Mouse (Mus musculus) midbrain, embryonic 14.5 days (tissue): ENCODE measurements at regions not wholly inside any gene's neighbourhood (a gene's known extent, or its start where the extent isn't known, plus 50 kb on each side); places are given as distances from the start of the nearest gene placed in this dataset.

Experiments used
- ATAC-seq: fragments of 200-750 bp; cut with Nextera tagmentation; 2 replicates; pipeline ENCODE4 v1.8.0; 2017; ENCODE audit warnings: moderate number of reproducible peaks, moderate library complexity; ENCODE audit not compliant: low FRiP score, low TSS enrichment
- DNase-seq: peaks from one replicate; pipeline ENCODE4 v3.0.0-alpha.2; 2015
- H3K27ac ChIP-seq: fragments of 300-500 bp; sonication (generic); replicated peaks from 2 replicates; pipeline ENCODE4 v1.5.1; 2014; ENCODE audit warnings: mild to moderate bottlenecking, low read depth, low read length, moderate library complexity
- H3K27me3 ChIP-seq: fragments of 300-500 bp; sonication (generic); 2 replicates; pipeline ENCODE4 v1.6.1; 2014; ENCODE audit warnings: low read length, control low read depth, mixed read lengths; ENCODE audit not compliant: control insufficient read depth, insufficient read depth
- H3K36me3 ChIP-seq: fragments of 300-500 bp; sonication (generic); 2 replicates; pipeline ENCODE4 v1.6.1; 2014; ENCODE audit warnings: low read length, control low read depth; ENCODE audit not compliant: control insufficient read depth, insufficient read depth
- H3K4me1 ChIP-seq: fragments of 300-500 bp; sonication (generic); 2 replicates; pipeline ENCODE4 v1.6.1; 2014; ENCODE audit warnings: mild to moderate bottlenecking, antibody characterized with exemption, low read length, control low read depth; ENCODE audit not compliant: control insufficient read depth, insufficient read depth
- H3K4me2 ChIP-seq: fragments of 300-500 bp; sonication (generic); 2 replicates; pipeline ENCODE4 v1.6.1; 2014; ENCODE audit warnings: mild to moderate bottlenecking, low read length, moderate library complexity
- H3K4me3 ChIP-seq: fragments of 300-500 bp; sonication (generic); replicated peaks from 2 replicates; pipeline ENCODE4 v1.5.1; 2014; ENCODE audit warnings: low read depth, low read length
- H3K9ac ChIP-seq: fragments of 300-500 bp; sonication (generic); replicated peaks from 2 replicates; pipeline ENCODE4 v1.6.1; 2014; ENCODE audit warnings: mild to moderate bottlenecking, low read length, moderate library complexity
- H3K9me3 ChIP-seq: fragments of 300-500 bp; sonication (generic); 2 replicates; pipeline ENCODE4 v1.6.1; 2016; ENCODE audit warnings: low read length, control low read depth, mixed read lengths; ENCODE audit not compliant: control insufficient read depth
- whole genome bisulfite sequencing: fragments of 180-500 bp; shearing (Covaris S2); extraction: QIAGEN DNeasy Blood & Tissue Kit; methylation state at CpG from one replicate; pipeline ENCODE4 v1.1.7; 2014; 5-methylcytosine and 5-hydroxymethylcytosine counted together

DNA sequence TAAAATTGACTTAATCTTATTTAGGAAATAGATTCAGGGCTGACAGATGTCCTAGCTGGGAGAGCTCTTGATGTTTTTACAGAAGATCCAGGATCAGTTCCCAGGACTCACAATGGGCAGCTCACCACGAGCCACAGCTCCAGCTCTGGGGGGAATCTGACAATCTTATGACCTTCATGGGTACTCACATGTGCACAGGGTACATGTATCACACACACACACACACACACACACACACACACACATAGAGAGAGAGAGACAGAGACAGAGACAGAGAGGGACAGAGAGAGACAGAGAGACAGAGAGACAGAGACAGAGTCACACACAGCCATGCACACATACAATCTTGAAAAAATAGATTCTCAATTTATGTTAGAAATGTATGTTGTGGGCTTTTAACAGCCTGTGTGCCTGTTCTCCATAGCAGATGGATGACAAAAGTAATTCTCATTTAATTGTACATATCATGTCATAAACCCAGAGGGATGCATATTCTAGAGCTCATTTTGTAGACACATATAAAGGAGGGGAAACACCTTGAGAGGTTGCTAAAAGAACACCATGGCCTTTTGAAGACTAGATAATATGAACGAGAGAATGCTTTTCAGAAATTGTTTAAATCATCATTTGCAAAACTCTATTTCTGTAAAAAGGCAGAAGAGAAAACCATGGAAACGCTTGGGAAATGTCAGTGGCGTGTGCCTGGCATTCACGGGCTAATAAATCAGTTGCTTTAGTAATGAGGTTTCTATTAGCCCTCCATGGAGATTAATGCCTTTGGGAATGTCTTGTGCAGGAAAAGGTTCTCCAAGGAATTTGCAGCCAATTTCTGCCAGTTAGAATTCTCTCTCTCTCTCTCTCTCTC lies 538.3 kb downstream of the Fat4 start:
- WGBS = 45% methylated on average over 5 of the region's 5 CpGs
- peak; percentile 46 for DNase-seq
- H3K27me3 ChIP-seq = no peaks in the 10 kb centered on the region
- no peak overlapping the region for H3K9ac ChIP-seq
- H3K36me3 ChIP-seq = no peaks in the 10 kb centered on the region
- ATAC-seq = no peak
- no peak overlapping the region for H3K4me3 ChIP-seq
- H3K9me3 ChIP-seq = no peaks in the 10 kb centered on the region
- H3K4me2 ChIP-seq = no peak overlapping the region
- H3K4me1 ChIP-seq = no peaks in the 10 kb centered on the region
- H3K27ac ChIP-seq = no peak overlapping the region

GRCm38 (mm10) chr3:39425643-39426016 lies 538.9 kb downstream of the Fat4 start:
- H3K9me3 ChIP-seq = no peaks in the 10 kb centered on the region
- no peaks in the 10 kb centered on the region for H3K4me1 ChIP-seq
- DNase-seq (no peak), ATAC-seq (no peak)
- no peak overlapping the region for H3K4me2 ChIP-seq
- no peak overlapping the region for H3K27ac ChIP-seq
- no peaks in the 10 kb centered on the region for H3K36me3 ChIP-seq
- H3K4me3 ChIP-seq = no peak overlapping the region
- no peaks in the 10 kb centered on the region for H3K27me3 ChIP-seq
- no peak overlapping the region for H3K9ac ChIP-seq
- WGBS = 57% methylated on average over 2 of the region's 2 CpGs

DNA sequence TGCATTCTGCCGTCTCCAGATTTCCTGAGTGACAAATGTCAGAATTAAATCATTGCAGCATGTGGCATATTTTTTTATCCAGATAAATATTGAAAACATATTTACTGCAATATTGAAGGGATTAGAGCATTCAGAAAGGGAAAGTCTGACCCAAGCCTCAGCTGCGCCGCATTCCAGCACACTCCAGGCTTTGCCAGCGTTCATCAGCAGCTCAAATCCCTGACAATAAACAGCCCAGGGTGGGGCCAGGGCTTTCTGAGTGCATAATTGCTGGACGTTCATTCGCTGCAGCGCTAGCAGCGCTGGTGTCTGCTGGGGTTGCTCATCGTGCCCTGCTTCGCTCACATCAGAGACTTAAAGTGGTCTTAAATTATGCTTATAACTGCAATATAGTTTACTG lies 556.6 kb downstream of the Fat4 start:
- Histone ChIP-seq H3K36me3 (no peaks in the 10 kb centered on the region), H3K27ac (no peak overlapping the region), H3K9me3 (no peaks in the 10 kb centered on the region), H3K27me3 (no peaks in the 10 kb centered on the region), H3K9ac (no peak overlapping the region), H3K4me3 (no peak overlapping the region), H3K4me1 (no peaks in the 10 kb centered on the region), H3K4me2 (no peak overlapping the region)
- no peak; the same call in 1 of the 2 replicates for ATAC-seq
- peak; percentile 45 for DNase-seq
- 50% methylated on average over 10 of the region's 10 CpGs for WGBS

DNA sequence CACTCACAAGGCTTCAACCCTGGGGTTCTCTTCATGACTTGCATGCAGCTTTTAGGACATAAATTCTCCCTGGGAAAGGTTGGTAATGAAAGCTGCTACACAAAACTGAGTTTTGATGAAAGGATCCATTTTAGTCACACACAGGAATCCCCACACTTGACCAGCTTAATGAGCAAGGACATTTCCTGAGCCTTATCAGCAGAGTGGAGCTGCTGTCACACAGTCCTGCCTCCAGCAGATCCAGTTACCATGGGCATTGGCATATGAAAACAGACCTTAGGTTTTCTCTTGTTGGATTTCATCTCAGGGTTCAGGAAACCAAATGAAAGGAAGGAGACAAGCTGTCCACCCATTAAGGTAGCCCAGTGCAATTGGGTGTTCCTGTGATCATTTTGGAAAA lies 568.9 kb downstream of the Fat4 start:
- Histone ChIP-seq H3K4me1 (no peaks in the 10 kb centered on the region), H3K4me2 (no peak overlapping the region), H3K9me3 (no peaks in the 10 kb centered on the region), H3K27me3 (no peaks in the 10 kb centered on the region), H3K4me3 (no peak overlapping the region), H3K9ac (no peak overlapping the region), H3K27ac (no peak overlapping the region), H3K36me3 (no peaks in the 10 kb centered on the region)
- ATAC-seq (no peak), DNase-seq (no peak)

GRCm38 (mm10) chr3:39460183-39460888 lies 573.6 kb downstream of the Fat4 start:
- Histone ChIP-seq H3K4me2 (no peak overlapping the region), H3K27me3 (no peaks in the 10 kb centered on the region), H3K36me3 (no peaks in the 10 kb centered on the region), H3K4me1 (no peaks in the 10 kb centered on the region), H3K9ac (no peak overlapping the region), H3K9me3 (no peaks in the 10 kb centered on the region), H3K27ac (no peak overlapping the region), H3K4me3 (no peak overlapping the region)
- DNase-seq = peak; percentile 33
- ATAC-seq = peak; percentile 24; the same call in 1 of the 2 replicates
- 73% methylated on average over 14 of the region's 14 CpGs for WGBS

DNA sequence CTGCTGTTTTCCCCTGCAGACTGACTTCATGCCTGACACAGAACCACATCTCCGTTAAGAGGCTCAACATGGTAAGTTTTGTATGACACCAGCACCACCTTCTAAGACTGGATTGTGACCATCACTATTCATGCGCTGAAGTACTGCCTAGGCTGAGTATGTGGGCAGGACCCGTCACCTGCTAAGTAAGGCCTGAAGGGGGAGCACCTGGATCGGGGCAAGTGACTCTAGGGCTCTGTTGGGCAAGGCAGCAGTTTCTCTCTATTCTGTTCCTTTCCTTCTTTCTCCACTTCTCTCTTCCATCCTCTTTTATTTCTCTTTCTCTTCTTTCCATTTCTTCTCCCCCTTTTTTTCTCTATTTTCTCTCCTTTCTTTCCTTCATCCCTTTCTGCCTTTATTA lies 574.8 kb downstream of the Fat4 start:
- no peak for ATAC-seq
- 90% methylated on average over 4 of the region's 4 CpGs for WGBS

GRCm38 (mm10) chr3:39465811-39466210 lies 579.1 kb downstream of the Fat4 start:
- ATAC-seq = no peak
- WGBS = 76% methylated on average over 3 of the region's 3 CpGs
- Histone ChIP-seq H3K4me3 (no peak overlapping the region), H3K4me2 (no peak overlapping the region), H3K9ac (no peak overlapping the region), H3K27ac (no peak overlapping the region), H3K9me3 (no peaks in the 10 kb centered on the region), H3K4me1 (no peaks in the 10 kb centered on the region), H3K27me3 (no peaks in the 10 kb centered on the region), H3K36me3 (no peaks in the 10 kb centered on the region)
- DNase-seq = no peak

More for the DNA sequence above, 574.8 kb downstream of the Fat4 start:
- Histone ChIP-seq H3K4me3 (no peak overlapping the region), H3K9me3 (no peaks in the 10 kb centered on the region), H3K27me3 (no peaks in the 10 kb centered on the region), H3K9ac (no peak overlapping the region), H3K36me3 (no peaks in the 10 kb centered on the region), H3K27ac (no peak overlapping the region), H3K4me2 (no peak overlapping the region), H3K4me1 (no peaks in the 10 kb centered on the region)
- DNase-seq = no peak

DNA sequence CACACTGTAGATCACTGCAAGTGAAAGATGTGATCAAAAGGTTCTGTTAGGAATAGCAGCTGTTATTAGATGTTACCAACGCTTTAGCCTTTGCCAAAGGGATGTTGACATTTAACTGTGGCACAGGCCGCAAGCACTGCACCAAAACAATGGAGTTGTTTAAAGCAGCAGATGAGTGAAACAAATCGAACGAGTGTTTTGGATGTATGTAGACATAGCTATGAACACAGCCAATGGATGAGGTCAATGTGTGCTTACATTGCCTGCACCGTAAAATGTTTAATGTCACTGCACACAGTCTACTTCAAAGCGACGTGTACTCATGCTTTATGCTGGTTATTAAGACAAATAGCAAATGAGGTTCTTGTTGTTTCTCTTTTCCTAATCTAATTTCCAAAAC lies 602.7 kb downstream of the Fat4 start:
- Histone ChIP-seq H3K27ac (no peak overlapping the region), H3K4me3 (no peak overlapping the region), H3K4me1 (no peaks in the 10 kb centered on the region), H3K27me3 (no peaks in the 10 kb centered on the region), H3K4me2 (no peak overlapping the region), H3K9me3 (no peaks in the 10 kb centered on the region), H3K36me3 (no peaks in the 10 kb centered on the region), H3K9ac (no peak overlapping the region)
- ATAC-seq = no peak
- DNase-seq = no peak
- 88% methylated on average over 7 of the region's 7 CpGs for WGBS

- Histone ChIP-seq H3K9me3 (no peaks in the 10 kb centered on the region), H3K9ac (no peak overlapping the region), H3K36me3 (no peaks in the 10 kb centered on the region), H3K27ac (no peak overlapping the region), H3K4me3 (no peak overlapping the region), H3K4me1 (no peaks in the 10 kb centered on the region), H3K27me3 (no peaks in the 10 kb centered on the region), H3K4me2 (no peak overlapping the region)
- WGBS = 91% methylated on average over 3 of the region's 3 CpGs
- no peak for DNase-seq
- no peak for ATAC-seq
These were observed 607.6 kb downstream of the Fat4 start for GRCm38 (mm10) chr3:39494363-39494762.
